Mouse (Mus musculus): ENCODE data around the gene Plppr3. TPM values are rescaled to one million over a fixed set of nuclear protein-coding genes. Genes with fewer than 3 reads are reported as not detected.
A peak's percentile ranks its signal among the peaks of the same experiment; 100 is the strongest.

Plppr3 gene
- polyA plus RNA-seq, 1 experiment: 5.4 TPM

- no peak for TF ChIP-seq USF1 (IDR thresholded peaks at IDR 0.05; ENCODE audit: low read depth)
- Histone ChIP-seq H3K4me2 (ENCODE audit: low read depth) (peak overlapping the region; percentile 96), H3K36me3 (ENCODE audit: control insufficient read depth, insufficient read depth) (peaks cover 29% of the 10 kb centered on the region), H3ac (ENCODE audit: control insufficient read depth, insufficient read length) (peak overlapping the region; percentile 83), H3K4me3 (peak overlapping the region; percentile 98), H3K79me2 (ENCODE audit: control insufficient read depth, insufficient read depth) (peaks cover 59% of the 10 kb centered on the region), H3K27me3 (ENCODE audit: control insufficient read depth, insufficient read depth, insufficient read length) (no peaks in the 10 kb centered on the region)
Observed at GRCm38 (mm10) chr10:79856280-79856679, 18.2 kb downstream of the Plppr3 start.

DNA sequence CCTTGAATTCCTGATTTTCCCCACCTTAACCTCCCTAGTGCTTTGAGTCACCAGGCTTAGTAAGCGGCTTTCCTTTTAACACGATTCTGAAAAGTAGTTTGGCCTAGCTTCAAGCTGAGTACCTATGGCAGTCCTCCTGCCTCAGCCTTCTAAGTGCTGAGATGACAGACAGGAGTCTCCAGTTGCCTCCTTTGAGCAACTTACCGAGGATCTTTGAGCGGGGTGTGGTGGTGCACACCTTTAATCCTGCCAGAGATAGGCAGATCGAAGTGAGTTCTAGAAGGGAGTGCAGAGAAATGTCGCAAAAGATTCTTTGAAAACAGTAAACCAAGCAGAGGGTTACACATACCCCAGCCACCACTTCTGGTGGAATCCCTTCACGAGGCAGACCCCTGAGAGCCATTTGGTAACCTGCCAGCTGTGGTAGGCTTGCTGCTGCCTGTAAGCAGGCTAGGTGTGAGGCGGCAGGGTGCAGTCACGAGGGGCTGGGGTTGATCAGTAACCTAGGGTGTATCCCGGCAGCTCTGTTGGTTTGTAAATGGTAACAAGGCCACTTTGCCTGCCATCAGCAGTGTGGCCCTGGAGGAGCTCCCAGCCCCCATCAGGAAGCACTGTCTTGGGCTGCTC lies 18.8 kb downstream of the Plppr3 start:
- H3K79me2 ChIP-seq (ENCODE audit: control insufficient read depth, insufficient read depth): peaks cover 56% of the 10 kb centered on the region
- H3ac ChIP-seq (ENCODE audit: control insufficient read depth, insufficient read length): peak overlapping the region; percentile 83
- H3K4me2 ChIP-seq (ENCODE audit: low read depth): peak overlapping the region; percentile 96
- peaks cover 23% of the 10 kb centered on the region for H3K36me3 ChIP-seq (ENCODE audit: control insufficient read depth, insufficient read depth)
- H3K4me3 ChIP-seq: peak overlapping the region; percentile 98
- no peaks in the 10 kb centered on the region for H3K27me3 ChIP-seq (ENCODE audit: control insufficient read depth, insufficient read depth, insufficient read length)
- TF ChIP-seq POLR2AphosphoS2 (IDR thresholded peaks at IDR 0.05; ENCODE audit: insufficient read length, low read depth) (peak; percentile 73), REST (IDR thresholded peaks at IDR 0.05; ENCODE audit: insufficient read depth, insufficient read length) (no peak), E2F4 (IDR thresholded peaks at IDR 0.05; ENCODE audit: insufficient read depth) (no peak)

DNA sequence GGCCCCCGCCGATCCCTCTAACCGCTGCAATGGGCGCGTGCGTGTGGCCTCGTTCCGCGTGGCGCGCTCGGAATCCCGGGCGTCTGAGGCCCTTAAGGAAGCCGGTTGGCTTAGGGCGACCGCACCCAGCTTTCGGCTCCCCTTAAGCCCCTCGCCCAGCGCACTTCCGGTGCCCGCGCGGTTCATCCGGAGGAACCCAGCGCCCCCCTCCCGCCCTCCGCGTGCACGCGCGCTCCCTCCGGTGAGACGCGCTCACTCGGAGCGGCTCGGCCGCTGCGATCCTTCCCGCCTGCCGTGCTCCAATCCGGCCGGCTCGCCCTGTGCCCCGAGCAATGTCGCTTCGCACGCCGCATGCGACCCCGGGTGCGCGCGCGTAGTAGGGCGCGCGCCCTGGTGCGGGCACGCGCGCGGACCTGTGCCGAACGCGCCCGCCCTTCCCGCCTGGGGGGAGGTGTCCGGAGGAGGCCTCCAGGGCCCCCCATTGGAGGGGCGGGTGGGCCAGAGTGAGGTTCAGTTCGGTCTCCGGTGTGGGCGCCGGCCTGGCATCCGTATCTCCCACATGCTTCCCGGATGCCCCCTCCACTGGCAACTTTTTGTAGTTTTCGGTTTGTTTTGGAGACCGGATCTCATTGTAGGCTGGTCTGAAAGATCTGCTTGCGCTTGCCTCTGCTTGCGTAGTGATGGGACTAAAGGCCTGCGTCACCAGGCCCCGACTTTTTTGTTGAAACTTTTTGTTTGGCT lies 19.5 kb downstream of the Plppr3 start:
- peak overlapping the region; percentile 83 for H3ac ChIP-seq (ENCODE audit: control insufficient read depth, insufficient read length)
- H3K27me3 ChIP-seq (ENCODE audit: control insufficient read depth, insufficient read depth, insufficient read length): no peaks in the 10 kb centered on the region
- TF ChIP-seq POLR2AphosphoS2 (IDR thresholded peaks at IDR 0.05; ENCODE audit: insufficient read length, low read depth): no peak
- TF ChIP-seq MAX (IDR thresholded peaks at IDR 0.05; ENCODE audit: low read depth): no peak
- TF ChIP-seq MYOG (IDR thresholded peaks at IDR 0.05; ENCODE audit: control insufficient read depth in 1 of 3, insufficient read depth in 1 of 3, insufficient read length in 2 of 3, low read depth in 2 of 3): no peak
- TF ChIP-seq E2F4 (IDR thresholded peaks at IDR 0.05; ENCODE audit: insufficient read depth): no peak
- TF ChIP-seq USF1 (IDR thresholded peaks at IDR 0.05; ENCODE audit: low read depth): no peak
- no peak for TF ChIP-seq TCF12 (IDR thresholded peaks at IDR 0.05; ENCODE audit: insufficient read depth, poor library complexity, severe bottlenecking)
- no peak for TF ChIP-seq SRF (IDR thresholded peaks at IDR 0.05; ENCODE audit: control insufficient read depth, insufficient read length, low read depth)
- no peak for TF ChIP-seq MYOD1 (IDR thresholded peaks at IDR 0.05; ENCODE audit: control insufficient read depth in 1 of 3, insufficient read length in 2 of 3, low read depth in 2 of 3)
- no peak for TF ChIP-seq CEBPB (IDR thresholded peaks at IDR 0.05; ENCODE audit: insufficient read depth, poor library complexity, severe bottlenecking)
- no peak for TF ChIP-seq TCF3 (IDR thresholded peaks at IDR 0.05; ENCODE audit: insufficient read length, low read depth)
- TF ChIP-seq POLR2A (IDR thresholded peaks at IDR 0.05; ENCODE audit: insufficient read length, low read depth): no peak
- TF ChIP-seq REST (IDR thresholded peaks at IDR 0.05; ENCODE audit: insufficient read depth, insufficient read length): no peak
- peaks cover 50% of the 10 kb centered on the region for H3K79me2 ChIP-seq (ENCODE audit: control insufficient read depth, insufficient read depth)
- H3K36me3 ChIP-seq (ENCODE audit: control insufficient read depth, insufficient read depth): peaks cover 16% of the 10 kb centered on the region
- peak overlapping the region; percentile 98 for H3K4me3 ChIP-seq
- peak overlapping the region; percentile 96 for H3K4me2 ChIP-seq (ENCODE audit: low read depth)

GRCm38 (mm10) chr10:79853860-79854795 lies 20.3 kb downstream of the Plppr3 start, which contains the start of gene Ptbp1:
Gene Ptbp1, plus strand, starts transcription at chr10:79854427.
- Histone ChIP-seq H3K4me3 (peak within 1 kb of the TSS; percentile 98), H3K36me3 (ENCODE audit: control insufficient read depth, insufficient read depth) (peaks cover 8% of the 10 kb centered on the region), H3K4me2 (ENCODE audit: low read depth) (peak within 1 kb of the TSS; percentile 100), H3K27me3 (ENCODE audit: control insufficient read depth, insufficient read depth, insufficient read length) (no peaks in the 10 kb centered on the region), H3ac (ENCODE audit: control insufficient read depth, insufficient read length) (peak within 1 kb of the TSS; percentile 83), H3K79me2 (ENCODE audit: control insufficient read depth, insufficient read depth) (peaks cover 41% of the 10 kb centered on the region)
- TF ChIP-seq TCF3 (IDR thresholded peaks at IDR 0.05; ENCODE audit: insufficient read length, low read depth): no peak
- TF ChIP-seq E2F4 (IDR thresholded peaks at IDR 0.05; ENCODE audit: insufficient read depth): peak; percentile 4
- peak; percentile 32 for TF ChIP-seq SRF (IDR thresholded peaks at IDR 0.05; ENCODE audit: control insufficient read depth, insufficient read length, low read depth)
- peak; percentile 94 for TF ChIP-seq USF1 (IDR thresholded peaks at IDR 0.05; ENCODE audit: low read depth)
- TF ChIP-seq POLR2AphosphoS2 (IDR thresholded peaks at IDR 0.05; ENCODE audit: insufficient read length, low read depth): peak; percentile 98
- TF ChIP-seq MYOD1 (IDR thresholded peaks at IDR 0.05; ENCODE audit: control insufficient read depth in 1 of 3, insufficient read length in 2 of 3, low read depth in 2 of 3): peak in 2 of 3 experiments; percentile 29 to 67
- no peak for TF ChIP-seq TCF12 (IDR thresholded peaks at IDR 0.05; ENCODE audit: insufficient read depth, poor library complexity, severe bottlenecking)
- peak; percentile 48 for TF ChIP-seq REST (IDR thresholded peaks at IDR 0.05; ENCODE audit: insufficient read depth, insufficient read length)
- peak; percentile 79 for TF ChIP-seq CEBPB (IDR thresholded peaks at IDR 0.05; ENCODE audit: insufficient read depth, poor library complexity, severe bottlenecking)
- peak; percentile 91 for TF ChIP-seq POLR2A (IDR thresholded peaks at IDR 0.05; ENCODE audit: insufficient read length, low read depth)
- TF ChIP-seq MAX (IDR thresholded peaks at IDR 0.05; ENCODE audit: low read depth): peak; percentile 91

Measured in myocyte (in vitro differentiated cells).